Mouse (Mus musculus): ENCODE results near the gene Pcna. TPM values are rescaled to one million over a fixed set of nuclear protein-coding genes. Genes with fewer than 3 reads are reported as not detected.

The Pcna gene
- polyA plus RNA-seq, 1 experiment from 2014 or later, result 178 TPM

GRCm38 (mm10) chr2:132283236-132284070, 30.3 kb upstream of the Pcna start:
- Histone ChIP-seq H3K4me3 (no peak overlapping the region), H3K4me1 (peaks cover 27% of the 10 kb centered on the region), H3K9me3 (replicated peaks) (0 out of 2 replicates have a peak, but pooled peaks cover 4% of the 10 kb centered on the region), H3K9ac (no peak overlapping the region; the same call in 1 of the 2 replicates), H3K36me3 (no peaks in the 10 kb centered on the region), H3K27me3 (no peaks in the 10 kb centered on the region), H3K27ac (no peak overlapping the region), H3K4me2 (replicated peaks) (no peak overlapping the region)
- WGBS, result 62% methylated on average over 15 of the region's 15 CpGs
- no peak; the same call in 1 of the 2 replicates for ATAC-seq (ENCODE audit: low FRiP score)

DNA sequence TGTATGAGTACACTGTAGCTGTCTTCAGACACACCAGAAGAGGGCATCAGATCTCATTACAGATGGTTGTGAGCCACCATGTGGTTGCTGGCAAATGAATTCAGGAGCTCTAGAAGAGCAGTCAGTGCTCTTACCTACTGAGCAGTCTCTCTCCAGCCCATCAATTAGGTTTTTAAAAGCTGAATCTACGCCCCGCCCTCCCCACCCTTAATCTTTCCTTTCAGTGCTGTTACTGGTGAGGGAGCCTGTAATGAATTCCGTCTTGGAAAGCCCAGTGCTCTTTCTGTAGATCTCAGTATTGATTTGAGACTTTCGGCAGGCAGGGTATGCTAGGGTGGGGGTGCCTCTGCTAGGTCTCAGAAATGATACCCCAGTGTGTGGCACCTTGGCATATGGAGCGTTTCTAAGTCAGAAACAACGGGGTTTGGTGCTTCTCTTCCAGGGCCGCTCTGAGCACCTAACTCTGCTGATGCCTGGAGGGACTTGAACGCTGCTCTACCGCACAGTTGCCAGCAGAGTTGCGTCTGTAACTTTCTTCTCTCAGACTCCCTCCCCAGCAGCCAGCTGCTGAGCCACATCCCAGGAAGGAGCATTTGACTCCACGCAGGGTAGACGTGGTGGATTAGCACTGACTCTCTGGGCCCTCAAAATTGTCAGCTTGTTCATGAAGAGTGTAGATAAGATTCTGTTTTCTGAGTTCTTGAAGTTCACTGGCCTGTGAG, 29.5 kb upstream of the Pcna start:
- 41% methylated on average over 12 of the region's 12 CpGs for WGBS
- peak overlapping the region; percentile 26; the same call in 1 of the 2 replicates for H3K27ac ChIP-seq

DNA sequence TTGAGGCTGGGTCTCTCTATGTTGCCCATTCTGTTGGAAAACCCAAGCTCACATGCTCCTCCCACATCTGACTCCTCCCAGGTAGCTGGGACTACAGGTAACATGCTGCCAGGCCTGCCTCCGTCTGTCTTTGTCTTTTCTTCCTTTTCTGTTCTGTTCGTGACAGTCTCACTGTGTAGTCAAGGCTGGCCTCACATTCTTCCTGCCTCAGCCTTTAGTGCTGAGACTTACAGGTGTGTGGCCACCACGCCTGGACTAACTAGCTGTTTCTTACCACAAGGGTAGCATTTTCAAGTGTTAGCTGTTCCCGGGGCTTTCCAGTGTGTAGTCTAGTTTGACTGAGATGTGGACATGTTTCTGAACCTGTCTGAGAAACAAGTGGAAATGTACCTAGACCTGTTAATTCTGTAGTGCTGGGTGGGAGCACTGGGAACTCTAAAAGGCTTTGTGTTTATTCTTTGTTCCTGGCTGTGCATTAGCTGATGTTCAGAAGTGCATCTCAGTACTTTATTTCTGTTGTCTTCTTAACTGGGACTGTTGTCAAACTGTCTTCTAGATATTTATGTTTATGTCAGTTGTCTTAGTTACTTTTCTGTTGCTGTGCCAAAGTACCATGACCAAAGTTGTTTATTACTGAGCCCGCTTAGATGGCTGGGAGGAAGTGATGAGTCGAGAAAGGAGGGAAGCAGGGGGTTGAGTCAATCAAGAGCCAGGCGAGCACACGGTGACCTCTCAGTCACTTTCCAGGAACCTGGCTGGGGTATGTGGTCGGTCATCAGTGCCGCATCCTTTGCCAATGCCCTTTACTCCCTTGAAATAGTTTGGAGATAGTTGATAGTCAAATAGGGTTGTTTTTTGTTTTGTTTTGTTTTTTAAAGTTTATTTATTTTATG, 28.7 kb upstream of the Pcna start:
- Histone ChIP-seq H3K36me3 (no peaks in the 10 kb centered on the region), H3K9me3 (replicated peaks) (0 out of 2 replicates have a peak, but pooled peaks cover 1% of the 10 kb centered on the region), H3K4me1 (peaks cover 27% of the 10 kb centered on the region), H3K9ac (no peak overlapping the region), H3K4me3 (no peak overlapping the region), H3K27me3 (no peaks in the 10 kb centered on the region), H3K27ac (no peak overlapping the region), H3K4me2 (replicated peaks) (no peak overlapping the region)
- 69% methylated on average over 10 of the region's 10 CpGs for WGBS
- ATAC-seq (ENCODE audit: low FRiP score), result no peak

More for the DNA sequence above, 29.5 kb upstream of the Pcna start:
- Histone ChIP-seq H3K27me3 (no peaks in the 10 kb centered on the region), H3K4me1 (peaks cover 27% of the 10 kb centered on the region), H3K9me3 (replicated peaks) (0 out of 2 replicates have a peak, but pooled peaks cover 4% of the 10 kb centered on the region), H3K36me3 (no peaks in the 10 kb centered on the region), H3K9ac (no peak overlapping the region; the same call in 1 of the 2 replicates), H3K4me3 (no peak overlapping the region), H3K4me2 (replicated peaks) (no peak overlapping the region)
- ATAC-seq (ENCODE audit: low FRiP score), result no peak

- no peaks in the 10 kb centered on the region for H3K36me3 ChIP-seq
- H3K27me3 ChIP-seq, result no peaks in the 10 kb centered on the region
- peaks cover 27% of the 10 kb centered on the region for H3K4me1 ChIP-seq
- H3K9me3 ChIP-seq (replicated peaks), result no peaks in the 10 kb centered on the region
- H3K4me2 ChIP-seq (replicated peaks), result no peak overlapping the region
- ATAC-seq (ENCODE audit: low FRiP score), result no peak
- no peak overlapping the region for H3K4me3 ChIP-seq
- WGBS, result 92% methylated on average over 10 of the region's 10 CpGs
- H3K9ac ChIP-seq, result no peak overlapping the region
- H3K27ac ChIP-seq, result no peak overlapping the region
Observed at GRCm38 (mm10) chr2:132280518-132281120, 27.5 kb upstream of the Pcna start.

DNA sequence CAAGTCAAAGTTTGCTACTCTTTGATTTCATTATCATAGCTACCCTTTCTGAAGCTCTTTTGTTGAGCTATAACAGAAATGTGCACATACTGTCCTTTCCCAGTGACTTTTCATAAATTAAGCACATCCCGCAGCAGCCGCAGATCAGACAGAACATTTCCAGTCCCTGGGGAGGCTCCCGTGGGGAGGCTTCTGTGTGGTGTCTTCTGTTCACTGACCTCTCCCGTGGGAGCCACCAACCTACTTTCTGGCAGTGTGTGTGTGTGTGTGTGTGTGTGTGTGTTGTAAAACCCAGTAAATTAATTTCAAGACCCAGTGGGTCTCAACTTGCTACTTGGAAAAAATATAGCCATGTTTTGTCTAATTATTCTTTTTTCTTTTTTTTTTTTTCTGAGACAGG, 26.9 kb upstream of the Pcna start:
- H3K4me3 ChIP-seq, result no peak overlapping the region
- H3K27ac ChIP-seq, result no peak overlapping the region
- no peak overlapping the region for H3K4me2 ChIP-seq (replicated peaks)
- WGBS, result 80% methylated on average over 4 of the region's 4 CpGs
- no peak overlapping the region for H3K9ac ChIP-seq
- ATAC-seq (ENCODE audit: low FRiP score), result no peak
- peaks cover 26% of the 10 kb centered on the region for H3K4me1 ChIP-seq
- no peaks in the 10 kb centered on the region for H3K27me3 ChIP-seq
- no peaks in the 10 kb centered on the region for H3K9me3 ChIP-seq (replicated peaks)
- H3K36me3 ChIP-seq, result no peaks in the 10 kb centered on the region

GRCm38 (mm10) chr2:132279336-132279882, 26.3 kb upstream of the Pcna start:
- Histone ChIP-seq H3K36me3 (no peaks in the 10 kb centered on the region), H3K9ac (no peak overlapping the region), H3K27ac (no peak overlapping the region), H3K27me3 (no peaks in the 10 kb centered on the region), H3K4me2 (replicated peaks) (no peak overlapping the region), H3K9me3 (replicated peaks) (no peaks in the 10 kb centered on the region), H3K4me1 (peaks cover 23% of the 10 kb centered on the region), H3K4me3 (no peak overlapping the region)
- ATAC-seq (ENCODE audit: low FRiP score), result no peak
- 63% methylated on average over 3 of the region's 3 CpGs for WGBS

- Histone ChIP-seq H3K9me3 (replicated peaks) (no peaks in the 10 kb centered on the region), H3K9ac (no peak overlapping the region), H3K4me3 (no peak overlapping the region), H3K27me3 (no peaks in the 10 kb centered on the region), H3K4me1 (peaks cover 20% of the 10 kb centered on the region), H3K4me2 (replicated peaks) (no peak overlapping the region), H3K27ac (no peak overlapping the region), H3K36me3 (no peaks in the 10 kb centered on the region)
- ATAC-seq (ENCODE audit: low FRiP score), result no peak
- 81% methylated on average over 8 of the region's 8 CpGs for WGBS
Observed at GRCm38 (mm10) chr2:132278273-132278853, 25.2 kb upstream of the Pcna start.

- Histone ChIP-seq H3K27ac (no peak overlapping the region), H3K4me1 (no peaks in the 10 kb centered on the region), H3K4me2 (replicated peaks) (no peak overlapping the region), H3K9me3 (replicated peaks) (no peaks in the 10 kb centered on the region), H3K4me3 (no peak overlapping the region), H3K9ac (no peak overlapping the region), H3K27me3 (no peaks in the 10 kb centered on the region), H3K36me3 (no peaks in the 10 kb centered on the region)
- 86% methylated on average over 4 of the region's 4 CpGs for WGBS
- ATAC-seq (ENCODE audit: low FRiP score), result no peak
Observed at GRCm38 (mm10) chr2:132276249-132276648, 23.1 kb upstream of the Pcna start.

GRCm38 (mm10) chr2:132275527-132275926, 22.4 kb upstream of the Pcna start:
- Histone ChIP-seq H3K36me3 (no peaks in the 10 kb centered on the region), H3K4me2 (replicated peaks) (no peak overlapping the region), H3K27ac (no peak overlapping the region), H3K4me3 (no peak overlapping the region), H3K27me3 (no peaks in the 10 kb centered on the region), H3K9ac (no peak overlapping the region), H3K9me3 (replicated peaks) (no peaks in the 10 kb centered on the region), H3K4me1 (no peaks in the 10 kb centered on the region)
- 82% methylated on average over 4 of the region's 4 CpGs for WGBS
- no peak for ATAC-seq (ENCODE audit: low FRiP score)

GRCm38 (mm10) chr2:132272694-132273389, 19.7 kb upstream of the Pcna start:
- ATAC-seq (ENCODE audit: low FRiP score), result no peak
- Histone ChIP-seq H3K36me3 (no peaks in the 10 kb centered on the region), H3K27me3 (no peaks in the 10 kb centered on the region), H3K4me2 (replicated peaks) (no peak overlapping the region), H3K9me3 (replicated peaks) (no peaks in the 10 kb centered on the region), H3K4me1 (no peaks in the 10 kb centered on the region), H3K27ac (no peak overlapping the region), H3K4me3 (no peak overlapping the region), H3K9ac (no peak overlapping the region)
- WGBS, result 67% methylated on average over 6 of the region's 6 CpGs
